9 mouse cellular contexts compared by ENCODE assay signal in the genomic region with DNA sequence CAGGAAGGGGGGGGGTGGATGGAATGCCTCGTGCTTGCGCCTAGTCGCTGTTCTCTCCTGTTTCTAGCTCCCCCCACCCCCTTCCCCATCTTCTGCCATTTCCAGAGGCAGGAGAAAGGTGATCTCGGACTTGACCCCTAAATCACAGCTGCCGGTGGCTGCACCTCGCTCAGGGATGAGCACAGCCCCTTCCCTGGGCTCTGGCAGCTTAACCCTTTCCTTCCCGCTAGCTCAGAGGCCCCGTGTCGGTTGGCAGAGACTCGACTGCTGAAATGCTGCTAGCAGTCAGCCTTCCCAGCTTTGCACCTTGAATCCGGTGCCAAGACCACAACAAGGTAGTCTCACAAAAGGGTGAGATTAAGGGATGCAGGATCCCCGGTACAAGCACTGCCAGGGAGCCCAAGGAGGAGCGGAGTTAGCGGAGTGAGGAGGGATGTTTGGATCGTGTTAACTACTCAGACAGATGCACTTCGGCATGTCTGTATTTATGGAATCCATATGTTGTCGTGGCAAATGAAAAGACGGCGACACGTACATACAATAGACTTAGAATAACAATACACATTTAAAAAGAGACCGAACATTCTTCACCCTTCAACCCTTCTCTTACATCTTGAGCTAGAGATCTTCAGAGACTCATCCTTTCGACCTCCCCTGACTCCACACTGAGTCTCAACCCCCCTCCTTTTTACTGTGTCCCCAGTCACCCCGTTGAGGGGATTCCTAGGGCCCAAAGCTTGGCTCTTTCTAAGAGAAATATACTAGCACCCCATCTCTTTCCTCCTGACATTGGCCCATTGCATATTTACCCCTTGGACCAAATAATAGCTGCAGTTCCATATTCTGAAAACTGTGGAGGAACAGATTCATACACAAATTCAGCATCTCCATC.
DNase-seq lines count a peak whose midpoint lies in the region; ATAC-seq and TF ChIP-seq lines count a peak whose summit lies in the region.
"Had no signal": no experiment of that assay in that cellular context is flagged by ENCODE, and none has a peak within 500 bp of the region (broad histone marks: within the 10 kb centered on the region; RNA-seq: fewer than 3 reads in every experiment).

No protein-coding gene starts in this region.

- no peak for DNase-seq in kidney, adult 8-10 months
- DNase-seq in embryonic facial prominence, embryonic 11.5 days (ENCODE audit: low spot score) = peak; percentile 75
- DNase-seq in hindbrain, postnatal 0 days (ENCODE audit: low spot score) = no peak
- DNase-seq in left cerebral cortex, postnatal 10 days (ENCODE audit: extremely low spot score in 1 of 2, low spot score in 2 of 2) = no peak
- DNase-seq in ovary, adult 18-20 months (ENCODE audit: low spot score) = no peak

- TF ChIP-seq CTCF in hindbrain, postnatal 0 days (IDR thresholded peaks at IDR 0.05; ENCODE audit: low read depth) = no peak

- no peak overlapping the region for H3K9ac ChIP-seq in kidney, embryonic 15.5 days
- H3K9ac ChIP-seq in embryonic facial prominence, embryonic 11.5 days (replicated peaks; ENCODE audit: low read length) = peak overlapping the region; percentile 49
- H3K9ac ChIP-seq in hindbrain, postnatal 0 days (replicated peaks; ENCODE audit: low read length) = peak overlapping the region; percentile 10; the same call in 1 of the 2 replicates
- H3K9ac ChIP-seq in neural tube, embryonic 12.5 days = peak overlapping the region; percentile 36

- peak overlapping the region; percentile 47 for H3K4me2 ChIP-seq in kidney, embryonic 15.5 days
- peak overlapping the region; percentile 64 for H3K4me2 ChIP-seq in embryonic facial prominence, embryonic 11.5 days (ENCODE audit: low read depth, low read length)
- peak overlapping the region; percentile 29; the same call in 1 of the 2 replicates for H3K4me2 ChIP-seq in hindbrain, postnatal 0 days (ENCODE audit: low read depth, low read length)
- H3K4me2 ChIP-seq in neural tube, embryonic 12.5 days (replicated peaks) = peak overlapping the region; percentile 54

- no peaks in the 10 kb centered on the region for H3K9me3 ChIP-seq in kidney, embryonic 15.5 days (replicated peaks)
- no peaks in the 10 kb centered on the region for H3K9me3 ChIP-seq in embryonic facial prominence, embryonic 11.5 days (replicated peaks; ENCODE audit: control insufficient read depth, low read length)
- H3K9me3 ChIP-seq in hindbrain, postnatal 0 days (ENCODE audit: low read length) = no peaks in the 10 kb centered on the region
- H3K9me3 ChIP-seq in neural tube, embryonic 12.5 days = no peaks in the 10 kb centered on the region

- H3K4me3 ChIP-seq in kidney, embryonic 15.5 days (replicated peaks) = peak overlapping the region; percentile 18
- H3K4me3 ChIP-seq in embryonic facial prominence, embryonic 11.5 days (ENCODE audit: low read depth, low read length) = peak overlapping the region; percentile 16; the same call in 1 of the 2 replicates
- no peak overlapping the region for H3K4me3 ChIP-seq in hindbrain, postnatal 0 days (ENCODE audit: low read length)
- peak overlapping the region; percentile 19; the same call in 1 of the 2 replicates for H3K4me3 ChIP-seq in neural tube, embryonic 12.5 days

- peaks cover 73% of the 10 kb centered on the region for H3K27me3 ChIP-seq in kidney, embryonic 15.5 days
- H3K27me3 ChIP-seq in embryonic facial prominence, embryonic 11.5 days (ENCODE audit: control insufficient read depth, insufficient read depth, low read length) = peaks cover 7% of the 10 kb centered on the region
- H3K27me3 ChIP-seq in hindbrain, postnatal 0 days (ENCODE audit: insufficient read depth, low read length) = peaks cover 44% of the 10 kb centered on the region
- peaks cover 34% of the 10 kb centered on the region for H3K27me3 ChIP-seq in neural tube, embryonic 12.5 days (replicated peaks)
- H3K27me3 ChIP-seq: Patski had no signal

- H3K27ac ChIP-seq in kidney, embryonic 15.5 days = no peak overlapping the region
- H3K27ac ChIP-seq in embryonic facial prominence, embryonic 11.5 days (replicated peaks; ENCODE audit: low read depth, low read length) = peak overlapping the region; percentile 61; the same call in 1 of the 2 replicates
- peak overlapping the region; percentile 12 for H3K27ac ChIP-seq in hindbrain, postnatal 0 days
- peak overlapping the region; percentile 32; the same call in 1 of the 2 replicates for H3K27ac ChIP-seq in neural tube, embryonic 12.5 days

- 6% methylated on average over 23 of the region's 23 CpGs for WGBS in kidney, embryonic 15.5 days
- under 1% methylated on average over 23 of the region's 23 CpGs for WGBS in embryonic facial prominence, embryonic 11.5 days
- 3% methylated on average over 20 of the region's 23 CpGs for WGBS in hindbrain, postnatal 0 days
- 1% methylated on average over 23 of the region's 23 CpGs for WGBS in neural tube, embryonic 12.5 days

- no peaks in the 10 kb centered on the region for H3K36me3 ChIP-seq in kidney, embryonic 15.5 days
- no peaks in the 10 kb centered on the region for H3K36me3 ChIP-seq in embryonic facial prominence, embryonic 11.5 days (replicated peaks; ENCODE audit: control insufficient read depth, insufficient read depth, low read depth, low read length)
- H3K36me3 ChIP-seq in hindbrain, postnatal 0 days (ENCODE audit: insufficient read depth, low read length) = no peaks in the 10 kb centered on the region
- H3K36me3 ChIP-seq in neural tube, embryonic 12.5 days = no peaks in the 10 kb centered on the region

- intact Hi-C loops in left cerebral cortex, postnatal 10 days (cut with DNase I) = loop anchor here (5.0 kb wide), 2 partner anchors 452 to 747 kb away; no protein-coding TSS in a partner anchor

- H3K4me1 ChIP-seq in kidney, embryonic 15.5 days = peaks cover 46% of the 10 kb centered on the region
- peaks cover 9% of the 10 kb centered on the region for H3K4me1 ChIP-seq in embryonic facial prominence, embryonic 11.5 days (ENCODE audit: control insufficient read depth, insufficient read depth, low read length)
- no peaks in the 10 kb centered on the region for H3K4me1 ChIP-seq in hindbrain, postnatal 0 days (ENCODE audit: insufficient read depth, low read length)
- peaks cover 51% of the 10 kb centered on the region for H3K4me1 ChIP-seq in neural tube, embryonic 12.5 days

- no peak for ATAC-seq in kidney, embryonic 15.5 days (replicated peaks; ENCODE audit: low FRiP score)
- 0 out of 2 replicates have a peak, but pooled peaks have one; percentile 41 for ATAC-seq in embryonic facial prominence, embryonic 11.5 days (replicated peaks; ENCODE audit: insufficient number of reproducible peaks, low FRiP score, low TSS enrichment, low read depth)
- ATAC-seq in hindbrain, postnatal 0 days = no peak
- ATAC-seq in neural tube, embryonic 12.5 days (ENCODE audit: low FRiP score, low read depth) = no peak
- no peak for ATAC-seq in frontal cortex, adult (ENCODE audit: low TSS enrichment)
- ATAC-seq: Patski had no signal
